Mouse (Mus musculus): ENCODE results near the gene Wap. TPM values are rescaled to one million over a fixed set of nuclear protein-coding genes. Genes with fewer than 3 reads are reported as not detected.

The Wap gene
- polyA plus RNA-seq (2017; shearing (Covaris generic)) = not detected

GRCm38 (mm10) chr11:6638537-6638936 lies at the start of gene Wap:
Gene Wap, minus strand, starts transcription at chr11:6638637.

GRCm38 (mm10) chr11:6658271-6658670 lies 19.8 kb upstream of the Wap start, which contains the start of gene Ramp3:
Gene Ramp3, plus strand, starts transcription at chr11:6658521.

GRCm38 (mm10) chr11:6625478-6626387 lies 12.7 kb downstream of the Wap start, which contains the start of gene Tbrg4:
Gene Tbrg4, minus strand, starts transcription at chr11:6626067.

GRCm38 (mm10) chr11:6605491-6606399 lies 32.7 kb downstream of the Wap start, which contains the start of gene Nacad:
Gene Nacad, minus strand, starts transcription at chr11:6606053.

Other genes starting within 250 kb of the Wap start
- gene Zmiz2, start 249.6 kb downstream of the Wap start, polyA plus RNA-seq (2017; shearing (Covaris generic)) = 28.4 TPM
- gene Ppia, start 223.2 kb downstream of the Wap start, polyA plus RNA-seq (2017; shearing (Covaris generic)) = 4,290 TPM
- 172 TPM for gene H2afv, start 194.2 kb downstream of the Wap start, polyA plus RNA-seq (2017; shearing (Covaris generic))
- 7.6 TPM for gene Purb, start 162.7 kb downstream of the Wap start, polyA plus RNA-seq (2017; shearing (Covaris generic))
- 216 TPM for gene Myo1g, start 117.7 kb downstream of the Wap start, polyA plus RNA-seq (2017; shearing (Covaris generic))
- gene Ccm2, start 91.8 kb downstream of the Wap start, polyA plus RNA-seq (2017; shearing (Covaris generic)) = 382 TPM
- 1.6 TPM for gene Nacad, start 32.6 kb downstream of the Wap start, polyA plus RNA-seq (2017; shearing (Covaris generic))
- 13.4 TPM for gene Tbrg4, start 12.6 kb downstream of the Wap start, polyA plus RNA-seq (2017; shearing (Covaris generic))
- gene Ramp3, start 19.9 kb upstream of the Wap start, polyA plus RNA-seq (2017; shearing (Covaris generic)) = 7.6 TPM
- gene Gm11983, start 199.0 kb upstream of the Wap start, polyA plus RNA-seq (2017; shearing (Covaris generic)) = not detected

All from inflammation-experienced regulatory T-cells, adult 16 weeks (primary cell).